31 mouse cellular contexts compared by ENCODE assay signal in genomic region chr1:190357779-190358178, GRCm38 (mm10).
A peak's percentile ranks its signal among the peaks of the same experiment; 100 is the strongest.
DNase-seq lines count a peak whose midpoint lies in the region; ATAC-seq lines count a peak whose summit lies in the region.
"Had no signal": no experiment of that assay in that cellular context is flagged by ENCODE, and none has a peak within 500 bp of the region (broad histone marks: within the 10 kb centered on the region; RNA-seq: fewer than 3 reads in every experiment).

No protein-coding gene starts in this region.

- H3K4me2 ChIP-seq in kidney, embryonic 14.5 days (replicated peaks; ENCODE audit: low read depth, low read length) = no peak overlapping the region
- no peak overlapping the region for H3K4me2 ChIP-seq in kidney, embryonic 15.5 days
- H3K4me2 ChIP-seq: embryonic facial prominence, embryonic 13.5 days; forebrain, embryonic 12.5 days; heart, embryonic 12.5 days; heart, embryonic 15.5 days; hindbrain, embryonic 13.5 days had no signal

- WGBS in kidney, embryonic 14.5 days = 82% methylated on average over 5 of the region's 5 CpGs
- 73% methylated on average over 5 of the region's 5 CpGs for WGBS in kidney, embryonic 15.5 days

- no peaks in the 10 kb centered on the region for H3K27me3 ChIP-seq in kidney, embryonic 14.5 days (ENCODE audit: control insufficient read depth, insufficient read depth, low read length)
- no peaks in the 10 kb centered on the region for H3K27me3 ChIP-seq in kidney, embryonic 15.5 days
- H3K27me3 ChIP-seq: embryonic facial prominence, embryonic 13.5 days; heart, embryonic 12.5 days; heart, embryonic 15.5 days; hindbrain, embryonic 13.5 days had no signal

- H3K4me1 ChIP-seq in kidney, embryonic 14.5 days (ENCODE audit: control insufficient read depth, insufficient read depth, low read length) = no peaks in the 10 kb centered on the region
- H3K4me1 ChIP-seq in kidney, embryonic 15.5 days = 0 out of 2 replicates have a peak, but pooled peaks cover 3% of the 10 kb centered on the region
- H3K4me1 ChIP-seq: embryonic facial prominence, embryonic 10.5 days; embryonic facial prominence, embryonic 13.5 days; heart, embryonic 12.5 days; heart, embryonic 15.5 days; hindbrain, embryonic 13.5 days had no signal

- peak; percentile 84 for DNase-seq in kidney, adult 11 months
- DNase-seq in kidney, postnatal 10 days = peak; percentile 62
- DNase-seq in kidney, postnatal 36 days = peak; percentile 71 to 83
- DNase-seq in left cerebral cortex, postnatal 4 days = no peak
- DNase-seq in embryo, embryonic 11 days = no peak
- DNase-seq: adrenal gland, adult 2 months; adrenal gland, postnatal 14 days; cerebellum, adult 11 months; cerebellum, adult 2 months; cerebellum, adult 9-11 months; cerebellum, postnatal 25 days; forebrain, postnatal 0 days; gastrocnemius, adult 2 months; gastrocnemius, postnatal 14 days; heart, adult 18-20 months; heart, postnatal 10 days; heart, postnatal 36 days had no signal

- H3K36me3 ChIP-seq in kidney, embryonic 14.5 days (ENCODE audit: control insufficient read depth, insufficient read depth, low read length) = no peaks in the 10 kb centered on the region
- H3K36me3 ChIP-seq in kidney, embryonic 15.5 days = no peaks in the 10 kb centered on the region
- H3K36me3 ChIP-seq: embryonic facial prominence, embryonic 10.5 days; embryonic facial prominence, embryonic 13.5 days; forebrain, embryonic 12.5 days; G1E; heart, embryonic 12.5 days; heart, embryonic 15.5 days; hindbrain, embryonic 10.5 days; hindbrain, embryonic 13.5 days had no signal

- H3K27ac ChIP-seq in kidney, embryonic 14.5 days (ENCODE audit: low read depth, low read length) = no peak overlapping the region
- no peak overlapping the region for H3K27ac ChIP-seq in kidney, embryonic 15.5 days
- H3K27ac ChIP-seq: embryonic facial prominence, embryonic 10.5 days; embryonic facial prominence, embryonic 13.5 days; forebrain, embryonic 12.5 days; gastrocnemius, adult 2 months; heart, embryonic 15.5 days; hindbrain, embryonic 10.5 days; hindbrain, embryonic 13.5 days had no signal

- no peak overlapping the region for H3K9ac ChIP-seq in kidney, embryonic 14.5 days (ENCODE audit: low read depth, low read length)
- no peak overlapping the region for H3K9ac ChIP-seq in kidney, embryonic 15.5 days
- H3K9ac ChIP-seq: embryonic facial prominence, embryonic 13.5 days; forebrain, embryonic 12.5 days; forebrain, postnatal 0 days; heart, embryonic 12.5 days; heart, embryonic 15.5 days; hindbrain, embryonic 13.5 days had no signal

- ATAC-seq in kidney, embryonic 14.5 days (ENCODE audit: low FRiP score, low TSS enrichment) = no peak
- peak; percentile 58 for ATAC-seq in kidney, embryonic 15.5 days (replicated peaks; ENCODE audit: low FRiP score)
- ATAC-seq in CD4-positive, CD25-positive, alpha-beta regulatory T cell, adult 4 months = no peak
- ATAC-seq: forebrain, postnatal 0 days; hindbrain, embryonic 16.5 days; Patski had no signal

- intact Hi-C loops in left cerebral cortex, postnatal 4 days (cut with DNase I) = no loop called here

- H3K9me3 ChIP-seq in kidney, embryonic 14.5 days (ENCODE audit: control insufficient read depth, low read length) = no peaks in the 10 kb centered on the region
- no peaks in the 10 kb centered on the region for H3K9me3 ChIP-seq in kidney, embryonic 15.5 days (replicated peaks)
- H3K9me3 ChIP-seq: embryonic facial prominence, embryonic 10.5 days; embryonic facial prominence, embryonic 13.5 days; forebrain, embryonic 12.5 days; heart, embryonic 12.5 days; heart, embryonic 15.5 days; hindbrain, embryonic 10.5 days; hindbrain, embryonic 13.5 days had no signal

- H3K4me3 ChIP-seq in kidney, embryonic 14.5 days (ENCODE audit: low read length) = no peak overlapping the region
- no peak overlapping the region for H3K4me3 ChIP-seq in kidney, embryonic 15.5 days (replicated peaks)
- H3K4me3 ChIP-seq: embryonic facial prominence, embryonic 10.5 days; embryonic facial prominence, embryonic 13.5 days; erythroblast, embryonic 14.5 days; forebrain, embryonic 12.5 days; gastrocnemius, adult 2 months; heart, embryonic 12.5 days; heart, embryonic 15.5 days; hindbrain, embryonic 10.5 days; hindbrain, embryonic 13.5 days had no signal

Comparison
In these comparisons a context has a peak if more than half of its experiments do, and no peak if none do; other contexts are left out.
1. DNase-seq: peak in kidney, adult 11 months (single experiment), kidney, postnatal 10 days (single experiment) and kidney, postnatal 36 days (2 of 2); none in left cerebral cortex, postnatal 4 days (single experiment) and embryo, embryonic 11 days (single experiment).